Mouse (Mus musculus) liver, embryonic 14.5 days (tissue): ENCODE measurements around the gene Slc22a5. TPM values are rescaled to one million over a fixed set of nuclear protein-coding genes. Genes with fewer than 3 reads are reported as not detected.
A peak's percentile ranks its signal among the peaks of the same experiment; 100 is the strongest.
"Not testable (repeated sequence)": the region's sequence is repeated elsewhere in the genome, so short reads cannot be mapped to it uniquely, and the experiment has no call there.

ENCODE experiments used
- ATAC-seq: fragments of 200-750 bp; cut with Nextera tagmentation; 2 replicates; pipeline ENCODE4 v1.8.0; 2017; ENCODE audit warnings: moderate number of reproducible peaks, mild to moderate bottlenecking, moderate library complexity; ENCODE audit not compliant: insufficient read depth
- DNase-seq, 3 experiments: peaks; one replicate each; pipeline ENCODE4 v3.0.0-alpha.2; 2012 to 2013; ENCODE audit warnings: low read depth in 3 of 3, low spot score in 3 of 3
- H3K27ac ChIP-seq: fragments of 300-500 bp; sonication (generic); 2 replicates; pipeline ENCODE4 v1.5.1; 2014; ENCODE audit warnings: moderate library complexity, mild to moderate bottlenecking, control low read depth, inconsistent platforms
- H3K27me3 ChIP-seq: fragments of 300-500 bp; sonication (generic); 2 replicates; pipeline ENCODE4 v1.6.1; 2014; ENCODE audit warnings: mild to moderate bottlenecking, low read length, moderate library complexity; ENCODE audit not compliant: control insufficient read depth, insufficient read depth
- H3K36me3 ChIP-seq: fragments of 300-500 bp; sonication (generic); replicated peaks from 2 replicates; pipeline ENCODE4 v1.6.1; 2014; ENCODE audit warnings: low read depth; ENCODE audit not compliant: control insufficient read depth, insufficient read depth
- H3K4me1 ChIP-seq, 2 experiments: fragments of 200-500 bp in 1 of 2; fragments of 300-500 bp in 1 of 2; sonication (generic) in 1 of 2; replicated peaks; 2 replicates each; pipeline ENCODE4 v1.6.1; 2012 to 2014; ENCODE audit warnings: antibody characterized with exemption in 1 of 2, inconsistent platforms in 1 of 2, low read length in 1 of 2; ENCODE audit not compliant: control insufficient read depth in 2 of 2, insufficient read depth in 2 of 2
- H3K4me2 ChIP-seq: fragments of 300-500 bp; sonication (generic); 2 replicates; pipeline ENCODE4 v1.6.1; 2014; ENCODE audit warnings: low read depth, mild to moderate bottlenecking, control low read depth, moderate library complexity
- H3K4me3 ChIP-seq, 2 experiments: fragments of 200-500 bp in 1 of 2; fragments of 300-500 bp in 1 of 2; sonication (generic) in 1 of 2; 2 replicates each; pipeline ENCODE4 v1.5.1; 2012 to 2014; ENCODE audit warnings: low read depth in 2 of 2, low read length in 2 of 2, mild to moderate bottlenecking in 2 of 2, control low read depth in 1 of 2, inconsistent platforms in 1 of 2, moderate library complexity in 1 of 2; ENCODE audit not compliant: insufficient read depth in 1 of 2
- H3K9ac ChIP-seq: fragments of 300-500 bp; sonication (generic); replicated peaks from 2 replicates; pipeline ENCODE4 v1.6.1; 2014; ENCODE audit warnings: mild to moderate bottlenecking, control low read depth, moderate library complexity
- H3K9me3 ChIP-seq: fragments of 300-500 bp; sonication (generic); 2 replicates; pipeline ENCODE4 v1.6.1; 2016; ENCODE audit warnings: low read length, mixed read lengths; ENCODE audit not compliant: control insufficient read depth
- CTCF ChIP-seq: IDR thresholded peaks from 2 replicates; pipeline ENCODE4 v1.5.1; 2016; ENCODE audit warnings: antibody characterized with exemption, low read depth, control low read depth
- EP300 ChIP-seq: IDR thresholded peaks from 2 replicates; pipeline ENCODE4 v1.6.1; 2016; ENCODE audit warnings: antibody characterized with exemption, low read depth
- whole genome bisulfite sequencing: fragments of 180-500 bp; shearing (Covaris S2); extraction: QIAGEN DNeasy Blood & Tissue Kit; methylation state at CpG from one replicate; pipeline ENCODE4 v1.1.7; 2014; ENCODE audit not compliant: insufficient replicate concordance; 5-methylcytosine and 5-hydroxymethylcytosine counted together
- polyA plus RNA-seq, 2 experiments: library from polyadenylated mRNA; depleted of rRNA in 1 of 2; stranded (reverse) in 1 of 2; unstranded in 1 of 2; fragments of >200 nt; fragmentation: Nextera tagmentation in 1 of 2; extraction: Ambion mirVana in 1 of 2; gene quantifications; 2 replicates each; pipeline versions ENCODE4 v1.2.1 to v1.2.3; 2012 to 2014

Slc22a5 gene
- polyA plus RNA-seq, 2 experiments = 1.7 to 1.9 TPM

DNA sequence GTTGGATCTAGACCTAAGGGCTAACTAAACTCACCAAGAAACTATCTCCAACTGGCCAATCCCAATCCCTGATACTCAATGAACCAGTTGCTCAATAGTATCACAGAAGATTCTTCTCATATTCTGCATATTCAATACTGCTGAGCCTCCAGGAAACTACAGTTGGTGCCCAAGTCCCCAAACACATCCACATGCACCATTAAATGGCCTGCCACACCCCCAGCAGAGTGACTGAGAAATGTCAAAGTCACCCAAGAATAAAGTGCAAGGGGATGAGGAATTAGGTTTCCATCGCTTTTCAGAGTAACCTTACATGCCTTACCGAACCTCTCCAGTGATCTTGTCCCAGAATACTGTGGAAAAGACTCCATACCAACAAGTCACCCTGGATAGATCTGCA lies 1.2 kb downstream of the Slc22a5 start:
- no peaks in the 10 kb centered on the region for H3K36me3 ChIP-seq
- H3K9ac ChIP-seq = no peak overlapping the region
- no peak overlapping the region for H3K27ac ChIP-seq
- peaks cover 7 to 12% of the 10 kb centered on the region in 2 experiments for H3K4me1 ChIP-seq
- H3K4me3 ChIP-seq = no peak overlapping the region
- TF ChIP-seq EP300 (no peak), CTCF (no peak)
- DNase-seq = no peak
- no peaks in the 10 kb centered on the region for H3K9me3 ChIP-seq
- 81% methylated on average over 2 of the region's 2 CpGs for WGBS
- ATAC-seq = no peak
- H3K27me3 ChIP-seq = no peaks in the 10 kb centered on the region
- H3K4me2 ChIP-seq = peak overlapping the region; percentile 82

DNA sequence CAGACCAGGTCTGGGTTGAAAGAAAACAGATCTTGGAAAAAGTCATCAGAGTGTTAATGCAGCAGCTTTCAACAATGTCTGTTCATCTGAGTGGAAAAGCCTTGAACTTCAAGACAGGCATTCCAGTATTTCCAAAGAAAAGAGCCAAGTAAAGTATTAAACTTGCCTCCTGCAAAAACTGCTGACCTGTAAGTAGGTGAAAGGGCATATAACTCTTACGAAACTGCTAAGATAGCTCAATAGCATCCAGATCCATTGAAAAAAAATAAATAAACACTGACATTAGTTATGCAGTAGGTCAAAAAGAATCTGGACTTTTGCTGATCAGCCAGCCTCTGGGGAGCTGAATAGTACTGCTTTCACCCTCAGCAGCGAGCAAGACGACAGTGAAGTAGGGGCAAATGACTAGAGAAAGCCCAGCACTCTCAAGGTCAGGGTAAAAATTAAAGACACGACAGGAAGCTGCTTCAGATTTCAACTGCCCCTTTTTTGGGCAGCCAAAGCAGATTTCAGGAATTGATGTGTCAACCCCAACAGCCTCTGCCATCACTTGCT lies 2.3 kb downstream of the Slc22a5 start:
- WGBS = 59% methylated on average over 4 of the region's 4 CpGs
- Histone ChIP-seq H3K9me3 (no peaks in the 10 kb centered on the region), H3K4me2 (no peak overlapping the region)

DNA sequence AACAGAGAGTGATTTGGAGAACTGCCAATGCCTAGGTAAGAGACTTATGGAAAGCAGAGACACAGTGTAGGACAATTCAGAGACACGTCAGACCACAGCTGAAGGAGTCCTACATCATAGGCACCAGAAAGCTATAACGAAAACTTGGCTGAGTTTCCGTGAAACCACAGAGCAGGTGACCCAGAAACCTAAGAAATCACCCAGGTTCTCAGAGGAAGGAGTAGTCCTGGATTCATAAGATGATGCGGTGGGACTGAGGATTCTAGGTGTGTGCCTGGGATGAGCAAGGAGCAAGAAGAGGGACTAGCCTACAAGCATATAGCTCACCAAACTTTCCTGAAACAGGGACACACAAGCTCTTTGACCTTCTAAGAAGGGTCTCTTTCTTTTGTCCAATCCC lies 3.2 kb downstream of the Slc22a5 start:
- 77% methylated on average over 4 of the region's 4 CpGs for WGBS
- no peak overlapping the region for H3K9ac ChIP-seq
- H3K9me3 ChIP-seq = no peaks in the 10 kb centered on the region
- no peak overlapping the region for H3K27ac ChIP-seq
- H3K4me1 ChIP-seq = peaks cover 7 to 10% of the 10 kb centered on the region in 2 experiments
- H3K4me2 ChIP-seq = no peak overlapping the region
- H3K27me3 ChIP-seq = no peaks in the 10 kb centered on the region
- no peak for ATAC-seq
- no peak overlapping the region for H3K4me3 ChIP-seq
- no peak for TF ChIP-seq EP300
- TF ChIP-seq CTCF = no peak
- DNase-seq = no peak
- no peaks in the 10 kb centered on the region for H3K36me3 ChIP-seq

More for the DNA sequence above, 2.3 kb downstream of the Slc22a5 start:
- Histone ChIP-seq H3K4me1 (peaks cover 7 to 12% of the 10 kb centered on the region in 2 experiments), H3K4me3 (no peak overlapping the region), H3K36me3 (no peaks in the 10 kb centered on the region), H3K27ac (no peak overlapping the region), H3K9ac (no peak overlapping the region), H3K27me3 (no peaks in the 10 kb centered on the region)
- no peak for TF ChIP-seq EP300
- no peak for TF ChIP-seq CTCF
- ATAC-seq (no peak), DNase-seq (no peak)

DNA sequence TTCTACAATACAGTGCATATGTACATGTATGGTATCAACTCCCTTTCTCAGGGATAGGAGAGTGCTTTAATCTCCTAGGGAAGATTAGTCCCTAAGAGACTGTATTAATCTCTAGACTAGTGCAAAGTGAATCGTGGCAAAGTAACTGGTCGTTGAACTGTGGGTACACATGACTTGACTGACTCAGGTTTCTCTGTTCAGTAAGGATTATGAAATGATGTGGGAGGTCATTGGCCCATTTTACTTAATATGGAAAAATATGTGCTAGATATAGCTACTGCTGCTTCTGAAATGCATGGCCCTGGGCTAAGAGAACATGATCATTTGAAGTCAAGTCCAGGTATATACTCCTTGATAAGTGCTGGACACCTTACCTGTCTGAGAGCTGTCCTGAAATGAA lies 8.2 kb downstream of the Slc22a5 start:
- Histone ChIP-seq H3K27me3 (no peaks in the 10 kb centered on the region), H3K4me3 (no peak overlapping the region), H3K9ac (no peak overlapping the region), H3K4me1 (no peaks in the 10 kb centered on the region; a peak in 1 of 4 replicates), H3K36me3 (no peaks in the 10 kb centered on the region), H3K27ac (no peak overlapping the region), H3K9me3 (no peaks in the 10 kb centered on the region), H3K4me2 (no peak overlapping the region)
- 68% methylated on average over 2 of the region's 2 CpGs for WGBS
- TF ChIP-seq EP300 (no peak), CTCF (no peak)
- DNase-seq = no peak
- ATAC-seq = no peak

DNA sequence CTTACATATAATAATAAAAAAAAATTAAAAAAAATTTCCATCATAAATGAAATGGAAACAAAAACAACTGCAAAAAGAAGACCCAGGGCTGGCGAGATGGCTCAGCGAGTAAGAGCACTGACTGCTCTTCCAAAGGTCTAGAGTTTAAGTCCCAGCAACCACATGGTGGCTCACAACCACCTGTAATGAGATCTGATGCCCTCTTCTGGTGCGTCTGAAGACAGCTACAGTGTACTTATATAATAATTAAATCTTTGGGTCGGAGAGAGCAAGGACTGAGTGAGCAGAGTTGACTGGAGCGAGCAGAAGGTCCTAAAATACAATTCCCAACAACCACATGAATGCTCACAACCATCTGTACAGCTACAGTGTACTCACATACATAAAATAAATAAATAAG lies 13.4 kb downstream of the Slc22a5 start:
- H3K27me3 ChIP-seq, H3K27ac ChIP-seq, H3K36me3 ChIP-seq, H3K4me3 ChIP-seq, ATAC-seq, DNase-seq, H3K9me3 ChIP-seq, H3K9ac ChIP-seq, H3K4me1 ChIP-seq, H3K4me2 ChIP-seq: not testable (repeated sequence)
- 0 out of 2 replicates have a peak, but pooled peaks have one; percentile 14 for TF ChIP-seq CTCF
- 66% methylated on average over 5 of the region's 5 CpGs for WGBS
